Mouse (Mus musculus) adrenal gland, postnatal 0 days (tissue): Measurements from ENCODE around the gene Gimap7. TPM values are rescaled to one million over a fixed set of nuclear protein-coding genes. Genes with fewer than 3 reads are reported as not detected.

Experiments used
- polyA plus RNA-seq: library from polyadenylated mRNA; unstranded; fragments of >200 nt; fragmentation: Nextera tagmentation; extraction: Ambion mirVana; gene quantifications from 2 replicates; pipeline ENCODE4 v1.2.1, GENCODE M21; 2015

Gimap7 gene
- 0.23 TPM in 1 of 2 replicates, not detected in the other for polyA plus RNA-seq

GRCm38 (mm10) chr6:48718455-48718854, at the start of gene Gimap7, which contains the start of gene Gm28053:
TSS of gene Gimap7 (plus strand) at chr6:48718621.
TSS of gene Gm28053 (plus strand) at chr6:48718607.

GRCm38 (mm10) chr6:48675931-48676859, 42.2 kb upstream of the Gimap7 start, which contains the start of gene Gimap9:
TSS of gene Gimap9 (plus strand) at chr6:48676129.

GRCm38 (mm10) chr6:48684319-48684718, 34.1 kb upstream of the Gimap7 start, which contains the start of gene Gimap4:
TSS of gene Gimap4 (plus strand) at chr6:48684549.

GRCm38 (mm10) chr6:48738961-48739779, 20.7 kb downstream of the Gimap7 start, which contains the start of gene Gimap1:
TSS of gene Gimap1 (plus strand) at chr6:48739054.

GRCm38 (mm10) chr6:48745959-48746889, 27.8 kb downstream of the Gimap7 start, which contains the start of gene Gimap5:
TSS of gene Gimap5 (plus strand) at chr6:48746197.

GRCm38 (mm10) chr6:48770696-48771095, 52.3 kb downstream of the Gimap7 start, which contains the start of gene Gimap3:
TSS of gene Gimap3 (minus strand) at chr6:48770851.

Other genes starting within 250 kb of the Gimap7 start
- gene Atp6v0e2, start 181.0 kb upstream of the Gimap7 start, polyA plus RNA-seq: 53.0 and 62.1 TPM in 2 replicates
- gene Lrrc61, start 163.8 kb upstream of the Gimap7 start, polyA plus RNA-seq: 11.8 and 14.2 TPM in 2 replicates
- 191 and 298 TPM in 2 replicates for gene Rarres2, start 145.8 kb upstream of the Gimap7 start, polyA plus RNA-seq
- gene Gm45021, start 129.0 kb upstream of the Gimap7 start, polyA plus RNA-seq: not detected in 2 replicates
- 20.6 and 28.3 TPM in 2 replicates for gene Repin1, start 124.7 kb upstream of the Gimap7 start, polyA plus RNA-seq
- not detected in 2 replicates for gene Gm44965, start 124.7 kb upstream of the Gimap7 start, polyA plus RNA-seq
- 6.9 and 7.2 TPM in 2 replicates for gene Zfp775, start 116.6 kb upstream of the Gimap7 start, polyA plus RNA-seq
- 2.1 and 2.7 TPM in 2 replicates for gene AI854703, start 91.9 kb upstream of the Gimap7 start, polyA plus RNA-seq
- gene Gimap8, start 71.4 kb upstream of the Gimap7 start, polyA plus RNA-seq: 2.0 and 3.5 TPM in 2 replicates
- 9.4 and 9.8 TPM in 2 replicates for gene Gimap9, start 42.5 kb upstream of the Gimap7 start, polyA plus RNA-seq
- gene Gimap4, start 34.1 kb upstream of the Gimap7 start, polyA plus RNA-seq: 40.4 and 54.9 TPM in 2 replicates
- gene Gimap6, start 10.4 kb upstream of the Gimap7 start, polyA plus RNA-seq: 57.0 and 58.1 TPM in 2 replicates
- 0.95 TPM in 1 of 2 replicates, not detected in the other for gene Gm28053, start within 50 bp of the Gimap7 start, polyA plus RNA-seq
- gene Gimap1, start 20.4 kb downstream of the Gimap7 start, polyA plus RNA-seq: 7.9 and 12.5 TPM in 2 replicates
- 28.6 and 28.9 TPM in 2 replicates for gene Gimap5, start 27.6 kb downstream of the Gimap7 start, polyA plus RNA-seq
- 0.22 and 0.25 TPM in 2 replicates for gene Gimap3, start 52.2 kb downstream of the Gimap7 start, polyA plus RNA-seq
- gene Tmem176a, start 122.3 kb downstream of the Gimap7 start, polyA plus RNA-seq: 155 and 175 TPM in 2 replicates
- 390 and 420 TPM in 2 replicates for gene Tmem176b, start 122.9 kb downstream of the Gimap7 start, polyA plus RNA-seq
- 0.20 and 0.29 TPM in 2 replicates for gene Aoc1, start 154.3 kb downstream of the Gimap7 start, polyA plus RNA-seq
- not detected in 2 replicates for gene 1600015I10Rik, start 211.3 kb downstream of the Gimap7 start, polyA plus RNA-seq